Mouse (Mus musculus): ENCODE results near the gene Ttc3. TPM values are rescaled to one million over a fixed set of nuclear protein-coding genes. Genes with fewer than 3 reads are reported as not detected.

Gene Ttc3
- polyA plus RNA-seq (2014; fragmentation: Illumina TruSeq; extraction: RNeasy Lipid Tissue Mini Kit (QIAGEN cat#74804); ENCODE audit: insufficient read depth, low read depth, low replicate concordance): 10.2 TPM

DNA sequence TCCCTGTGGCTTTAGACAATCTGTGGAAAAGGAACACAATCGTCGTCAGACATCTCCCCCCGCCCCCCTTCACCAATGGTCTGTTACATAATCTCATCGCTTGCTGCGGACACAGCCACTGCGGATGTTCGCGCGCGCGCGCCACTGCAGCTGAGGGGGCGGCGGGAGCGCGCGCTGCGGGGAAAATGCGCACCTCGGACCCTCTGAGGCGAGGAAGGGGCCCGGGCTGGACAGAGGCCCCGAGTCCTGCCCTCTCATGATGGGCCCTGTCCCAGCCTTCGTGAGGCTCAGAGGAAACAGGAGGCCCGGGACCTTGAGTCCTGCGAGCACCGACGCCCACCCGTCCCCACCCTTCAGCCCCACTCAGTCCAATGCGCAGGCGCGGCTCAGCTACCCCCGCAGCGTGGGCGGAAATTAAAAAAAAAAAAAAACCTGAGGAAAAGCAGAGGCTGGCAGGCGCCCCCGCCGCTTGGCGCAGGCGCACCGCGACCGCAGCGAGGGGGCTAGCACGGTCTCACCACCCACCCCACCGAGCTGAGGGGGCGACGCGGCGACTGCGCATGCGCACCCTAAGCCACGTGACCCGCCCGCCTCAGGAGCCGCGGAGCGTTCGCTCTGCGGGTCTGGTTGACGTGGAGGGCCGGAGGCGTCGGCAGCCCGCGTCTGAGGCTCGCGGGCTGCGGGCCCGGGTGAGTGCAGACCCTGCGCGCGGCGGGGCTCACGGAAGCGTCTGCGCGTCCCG, at the start of gene Ttc3:
Ttc3 (plus strand) TSS at position 446 of the 742 bp plus-strand sequence.

DNA sequence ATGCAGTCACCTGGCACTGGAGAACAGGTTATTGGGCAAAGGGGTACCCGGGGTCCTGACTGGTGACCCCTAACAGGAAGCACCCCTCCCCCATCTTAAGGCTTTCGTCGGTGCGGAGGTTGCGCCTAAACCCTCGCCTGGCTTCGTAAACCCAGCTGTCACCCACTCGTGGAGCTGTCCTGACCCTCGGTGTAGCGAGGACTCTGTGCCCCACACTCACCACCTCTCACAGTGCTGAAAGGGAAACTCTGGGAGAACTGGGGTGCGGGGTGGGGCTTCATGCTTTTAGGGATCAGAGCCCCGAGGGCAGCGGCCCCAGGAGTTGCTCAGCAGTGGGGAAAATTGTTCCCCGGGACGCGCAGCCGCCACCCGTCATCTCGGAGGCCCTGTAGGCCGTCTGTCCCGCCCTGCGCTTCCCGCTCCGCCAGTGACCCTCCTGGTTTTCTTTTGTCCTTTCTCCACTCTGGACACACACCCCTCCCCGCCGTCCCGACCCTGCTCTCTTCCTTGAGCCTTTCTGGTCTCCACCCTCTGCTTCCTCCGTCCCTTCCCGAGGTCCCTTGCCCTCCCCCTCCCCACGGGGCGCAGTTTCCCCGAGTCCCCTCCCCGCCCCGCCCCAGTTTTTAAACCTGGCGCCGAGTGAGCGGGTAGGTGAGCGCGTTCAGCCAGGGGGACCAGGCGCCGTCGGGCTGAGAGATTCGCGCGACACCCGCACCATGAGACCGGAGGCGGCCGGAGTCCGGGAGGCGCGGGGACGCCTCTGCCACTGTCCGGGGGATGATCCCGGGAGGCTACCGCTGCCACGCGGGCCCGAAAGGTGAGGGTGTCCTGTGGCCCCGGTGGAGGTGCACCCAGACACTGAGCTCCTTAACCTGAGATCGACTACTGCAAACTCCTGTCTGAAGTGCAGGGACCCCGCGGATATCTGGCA, 42.4 kb upstream of the Ttc3 start, which contains the start of gene Ripply3:
Ripply3 (plus strand) TSS at position 640 of the 931 bp plus-strand sequence.

GRCm38 (mm10) chr16:94371301-94371931, 998 bp downstream of the Ttc3 start, which contains the start of gene Pigp:
TSS of gene Pigp (minus strand) at chr16:94371842.

Other genes starting within 250 kb of the Ttc3 start
- 3.9 TPM for gene Hlcs, start 57.0 kb upstream of the Ttc3 start, polyA plus RNA-seq (2014; fragmentation: Illumina TruSeq; extraction: RNeasy Lipid Tissue Mini Kit (QIAGEN cat#74804); ENCODE audit: insufficient read depth, low read depth, low replicate concordance)
- gene Ripply3, start 42.2 kb upstream of the Ttc3 start, polyA plus RNA-seq (2014; fragmentation: Illumina TruSeq; extraction: RNeasy Lipid Tissue Mini Kit (QIAGEN cat#74804); ENCODE audit: insufficient read depth, low read depth, low replicate concordance): 58.0 TPM
- 91.7 TPM for gene Pigp, start 1.2 kb downstream of the Ttc3 start, polyA plus RNA-seq (2014; fragmentation: Illumina TruSeq; extraction: RNeasy Lipid Tissue Mini Kit (QIAGEN cat#74804); ENCODE audit: insufficient read depth, low read depth, low replicate concordance)
- 28.8 TPM for gene Vps26c, start 156.2 kb downstream of the Ttc3 start, polyA plus RNA-seq (2014; fragmentation: Illumina TruSeq; extraction: RNeasy Lipid Tissue Mini Kit (QIAGEN cat#74804); ENCODE audit: insufficient read depth, low read depth, low replicate concordance)
- 10.1 TPM for gene Dyrk1a, start 199.4 kb downstream of the Ttc3 start, polyA plus RNA-seq (2014; fragmentation: Illumina TruSeq; extraction: RNeasy Lipid Tissue Mini Kit (QIAGEN cat#74804); ENCODE audit: insufficient read depth, low read depth, low replicate concordance)

Measured in lung, adult 10 weeks (tissue).